Mouse (Mus musculus) midbrain, embryonic 16.5 days (tissue): ENCODE measurements at regions not wholly inside any gene's neighbourhood (a gene's known extent, or its start where the extent isn't known, plus 50 kb on each side); places are given as distances from the start of the nearest gene placed in this dataset.

Source experiments
- ATAC-seq: fragments of 200-750 bp; cut with Nextera tagmentation; 2 replicates; pipeline ENCODE4 v1.8.0; 2017; ENCODE audit warnings: moderate TSS enrichment
- H3K27ac ChIP-seq: fragments of 300-500 bp; sonication (generic); 2 replicates; pipeline ENCODE4 v1.5.1; 2014; ENCODE audit warnings: mild to moderate bottlenecking, low read length, mixed read lengths
- H3K27me3 ChIP-seq: fragments of 300-500 bp; sonication (generic); 2 replicates; pipeline ENCODE4 v1.6.1; 2014; ENCODE audit warnings: low read depth, low read length, mixed read lengths; ENCODE audit not compliant: control insufficient read depth, insufficient read depth
- H3K36me3 ChIP-seq: fragments of 300-500 bp; sonication (generic); 2 replicates; pipeline ENCODE4 v1.6.1; 2014; ENCODE audit warnings: mild to moderate bottlenecking, low read length, moderate library complexity, mixed read lengths; ENCODE audit not compliant: control insufficient read depth, insufficient read depth
- H3K4me1 ChIP-seq: fragments of 300-500 bp; sonication (generic); 2 replicates; pipeline ENCODE4 v1.6.1; 2014; ENCODE audit warnings: mild to moderate bottlenecking, low read length, mixed read lengths; ENCODE audit not compliant: control insufficient read depth, insufficient read depth
- H3K4me2 ChIP-seq: fragments of 300-500 bp; sonication (generic); 2 replicates; pipeline ENCODE4 v1.6.1; 2014; ENCODE audit warnings: mild to moderate bottlenecking, low read length, mixed read lengths
- H3K4me3 ChIP-seq: fragments of 300-500 bp; sonication (generic); 2 replicates; pipeline ENCODE4 v1.5.1; 2014; ENCODE audit warnings: low read depth, mild to moderate bottlenecking, low read length, moderate library complexity, mixed read lengths
- H3K9ac ChIP-seq: fragments of 300-500 bp; sonication (generic); 2 replicates; pipeline ENCODE4 v1.6.1; 2014; ENCODE audit warnings: low read depth, low read length, mixed read lengths
- H3K9me3 ChIP-seq: fragments of 300-500 bp; sonication (generic); replicated peaks from 2 replicates; pipeline ENCODE4 v1.6.1; 2014; ENCODE audit warnings: mild to moderate bottlenecking, low read length, mixed read lengths; ENCODE audit not compliant: control insufficient read depth, poor library complexity, severe bottlenecking
- WGBS: fragments of 180-500 bp; shearing (Covaris S2); extraction: QIAGEN DNeasy Blood & Tissue Kit; methylation state at CpG from one replicate; pipeline ENCODE4 v1.1.7; 2014; 5-methylcytosine and 5-hydroxymethylcytosine counted together

GRCm38 (mm10) chr14:110685247-110685646 is 69.7 kb downstream of the Slitrk6 start:
- Histone ChIP-seq H3K4me3 (no peak overlapping the region), H3K4me2 (no peak overlapping the region), H3K27me3 (no peaks in the 10 kb centered on the region), H3K9ac (no peak overlapping the region), H3K9me3 (no peaks in the 10 kb centered on the region), H3K4me1 (no peaks in the 10 kb centered on the region), H3K36me3 (no peaks in the 10 kb centered on the region), H3K27ac (no peak overlapping the region)
- ATAC-seq = no peak
- 79% methylated on average over 1 of the region's 1 CpGs for WGBS

- Histone ChIP-seq H3K27ac (no peak overlapping the region), H3K9ac (no peak overlapping the region), H3K27me3 (no peaks in the 10 kb centered on the region), H3K36me3 (no peaks in the 10 kb centered on the region), H3K4me2 (no peak overlapping the region), H3K9me3 (no peaks in the 10 kb centered on the region), H3K4me3 (no peak overlapping the region), H3K4me1 (no peaks in the 10 kb centered on the region)
- ATAC-seq = no peak
- WGBS = 84% methylated on average over 1 of the region's 1 CpGs
Observed at GRCm38 (mm10) chr14:110679741-110680140, 75.2 kb downstream of the Slitrk6 start.

- H3K9me3 ChIP-seq = no peaks in the 10 kb centered on the region
- no peaks in the 10 kb centered on the region for H3K36me3 ChIP-seq
- no peak overlapping the region for H3K9ac ChIP-seq
- H3K4me1 ChIP-seq = no peaks in the 10 kb centered on the region
- no peak overlapping the region for H3K4me3 ChIP-seq
- no peak overlapping the region for H3K4me2 ChIP-seq
- H3K27ac ChIP-seq = no peak overlapping the region
- 72% methylated on average over 1 of the region's 1 CpGs for WGBS
- no peak for ATAC-seq
- no peaks in the 10 kb centered on the region for H3K27me3 ChIP-seq
Observed at GRCm38 (mm10) chr14:110665712-110666111, 89.2 kb downstream of the Slitrk6 start.

- Histone ChIP-seq H3K9me3 (no peaks in the 10 kb centered on the region), H3K27me3 (no peaks in the 10 kb centered on the region), H3K36me3 (no peaks in the 10 kb centered on the region), H3K9ac (no peak overlapping the region), H3K27ac (no peak overlapping the region), H3K4me2 (no peak overlapping the region), H3K4me3 (no peak overlapping the region), H3K4me1 (no peaks in the 10 kb centered on the region)
- 79% methylated on average over 2 of the region's 2 CpGs for WGBS
- no peak for ATAC-seq
Observed at GRCm38 (mm10) chr14:110663231-110663630, 91.7 kb downstream of the Slitrk6 start.

- Histone ChIP-seq H3K4me1 (no peaks in the 10 kb centered on the region), H3K4me3 (no peak overlapping the region), H3K9me3 (no peaks in the 10 kb centered on the region), H3K27me3 (no peaks in the 10 kb centered on the region), H3K36me3 (no peaks in the 10 kb centered on the region), H3K9ac (no peak overlapping the region), H3K4me2 (no peak overlapping the region), H3K27ac (peak overlapping the region; percentile 42)
- 53% methylated on average over 3 of the region's 3 CpGs for WGBS
- ATAC-seq = peak; percentile 98
Observed at GRCm38 (mm10) chr14:110634147-110634546, 120.8 kb downstream of the Slitrk6 start.

GRCm38 (mm10) chr14:110623716-110624115 is 131.2 kb downstream of the Slitrk6 start:
- H3K4me2 ChIP-seq = no peak overlapping the region
- no peak overlapping the region for H3K4me3 ChIP-seq
- no peaks in the 10 kb centered on the region for H3K9me3 ChIP-seq
- H3K9ac ChIP-seq = no peak overlapping the region
- H3K27me3 ChIP-seq = no peaks in the 10 kb centered on the region
- no peaks in the 10 kb centered on the region for H3K4me1 ChIP-seq
- 46% methylated on average over 2 of the region's 2 CpGs for WGBS
- no peaks in the 10 kb centered on the region for H3K36me3 ChIP-seq
- H3K27ac ChIP-seq = no peak overlapping the region
- no peak for ATAC-seq

- H3K27me3 ChIP-seq = no peaks in the 10 kb centered on the region
- H3K36me3 ChIP-seq = no peaks in the 10 kb centered on the region
- no peaks in the 10 kb centered on the region for H3K4me1 ChIP-seq
- no peak overlapping the region for H3K4me2 ChIP-seq
- no peak overlapping the region for H3K27ac ChIP-seq
- no peak for ATAC-seq
- 87% methylated on average over 3 of the region's 3 CpGs for WGBS
- H3K9ac ChIP-seq = no peak overlapping the region
- H3K4me3 ChIP-seq = no peak overlapping the region
- H3K9me3 ChIP-seq = no peaks in the 10 kb centered on the region
Observed at GRCm38 (mm10) chr14:110618496-110618920, 136.4 kb downstream of the Slitrk6 start.

GRCm38 (mm10) chr14:110616447-110616846 is 138.5 kb downstream of the Slitrk6 start:
- Histone ChIP-seq H3K4me1 (no peaks in the 10 kb centered on the region), H3K9me3 (no peaks in the 10 kb centered on the region), H3K4me2 (no peak overlapping the region), H3K27me3 (no peaks in the 10 kb centered on the region), H3K9ac (no peak overlapping the region), H3K4me3 (no peak overlapping the region), H3K27ac (no peak overlapping the region), H3K36me3 (no peaks in the 10 kb centered on the region)
- 89% methylated on average over 1 of the region's 1 CpGs for WGBS
- no peak for ATAC-seq

- Histone ChIP-seq H3K27me3 (no peaks in the 10 kb centered on the region), H3K36me3 (no peaks in the 10 kb centered on the region), H3K4me1 (no peaks in the 10 kb centered on the region), H3K9ac (no peak overlapping the region), H3K4me2 (no peak overlapping the region), H3K27ac (no peak overlapping the region), H3K9me3 (no peaks in the 10 kb centered on the region), H3K4me3 (no peak overlapping the region)
- ATAC-seq = no peak
- 81% methylated on average over 3 of the region's 3 CpGs for WGBS
Observed at GRCm38 (mm10) chr14:110580311-110580710, 174.6 kb downstream of the Slitrk6 start.

GRCm38 (mm10) chr14:110570717-110571116 is 184.2 kb downstream of the Slitrk6 start:
- no peak for ATAC-seq

More at GRCm38 (mm10) chr14:110570717-110571116, 184.2 kb downstream of the Slitrk6 start:
- 91% methylated on average over 2 of the region's 2 CpGs for WGBS
- Histone ChIP-seq H3K9me3 (no peaks in the 10 kb centered on the region), H3K27me3 (no peaks in the 10 kb centered on the region), H3K4me1 (no peaks in the 10 kb centered on the region), H3K4me2 (no peak overlapping the region), H3K27ac (no peak overlapping the region), H3K9ac (no peak overlapping the region), H3K4me3 (no peak overlapping the region), H3K36me3 (no peaks in the 10 kb centered on the region)
